Mouse (Mus musculus) heart, embryonic 11.5 days (tissue): ENCODE results near the gene Erich4. TPM values are rescaled to one million over a fixed set of nuclear protein-coding genes. Genes with fewer than 3 reads are reported as not detected.
A peak's percentile ranks its signal among the peaks of the same experiment; 100 is the strongest.

Source experiments
- ATAC-seq: fragments of 200-750 bp; cut with Nextera tagmentation; replicated peaks from 2 replicates; pipeline ENCODE4 v1.8.0; 2017; ENCODE audit warnings: moderate library complexity; ENCODE audit not compliant: insufficient number of reproducible peaks, low FRiP score, low TSS enrichment
- H3K27ac ChIP-seq: fragments of 300-500 bp; sonication (generic); 2 replicates; pipeline ENCODE4 v1.5.1; 2014; ENCODE audit warnings: mild to moderate bottlenecking, low read depth, low read length
- H3K27me3 ChIP-seq: fragments of 300-500 bp; sonication (generic); 2 replicates; pipeline ENCODE4 v1.6.1; 2014; ENCODE audit warnings: mild to moderate bottlenecking, low read length, mixed read lengths; ENCODE audit not compliant: control insufficient read depth, insufficient read depth
- H3K36me3 ChIP-seq: fragments of 300-500 bp; sonication (generic); 2 replicates; pipeline ENCODE4 v1.6.1; 2014; ENCODE audit warnings: mild to moderate bottlenecking, low read length, moderate library complexity, mixed read lengths; ENCODE audit not compliant: control insufficient read depth, insufficient read depth
- H3K4me1 ChIP-seq: fragments of 300-500 bp; sonication (generic); 2 replicates; pipeline ENCODE4 v1.6.1; 2014; ENCODE audit warnings: low read length; ENCODE audit not compliant: control insufficient read depth, insufficient read depth
- H3K4me2 ChIP-seq: fragments of 300-500 bp; sonication (generic); 2 replicates; pipeline ENCODE4 v1.6.1; 2014; ENCODE audit warnings: mild to moderate bottlenecking, moderate library complexity
- H3K4me3 ChIP-seq: fragments of 300-500 bp; sonication (generic); 2 replicates; pipeline ENCODE4 v1.5.1; 2014; ENCODE audit warnings: low read depth, low read length
- H3K9ac ChIP-seq: fragments of 300-500 bp; sonication (generic); 2 replicates; pipeline ENCODE4 v1.6.1; 2014; ENCODE audit warnings: mild to moderate bottlenecking, low read depth, low read length, moderate library complexity
- H3K9me3 ChIP-seq: fragments of 300-500 bp; sonication (generic); replicated peaks from 2 replicates; pipeline ENCODE4 v1.6.1; 2016; ENCODE audit warnings: low read length; ENCODE audit not compliant: control insufficient read depth
- WGBS: fragments of 180-500 bp; shearing (Covaris S2); extraction: QIAGEN DNeasy Blood & Tissue Kit; methylation state at CpG from one replicate; pipeline ENCODE4 v1.1.7; 2014; ENCODE audit not compliant: insufficient replicate concordance; 5-methylcytosine and 5-hydroxymethylcytosine counted together
- polyA plus RNA-seq: library from polyadenylated mRNA; unstranded; fragments of >200 nt; fragmentation: Nextera tagmentation; extraction: Ambion mirVana; gene quantifications from 2 replicates; pipeline ENCODE4 v1.2.1, GENCODE M21; 2014

Gene Erich4
- polyA plus RNA-seq, 1 experiment from 2014 or later = not detected

DNA sequence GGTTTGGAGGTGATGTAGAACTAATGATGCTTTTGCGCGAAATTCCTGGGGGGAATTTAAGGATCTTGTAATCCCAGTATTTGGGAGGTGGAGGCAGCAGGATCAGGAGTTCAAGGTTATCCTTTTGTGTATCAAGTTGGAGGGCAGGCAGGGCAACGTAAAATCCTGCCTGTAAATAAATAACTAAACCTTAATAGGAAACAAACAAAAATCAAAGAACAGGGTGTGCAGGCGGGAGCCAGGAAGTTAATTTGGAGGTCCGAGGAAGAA lies 4.0 kb upstream of the Erich4 start:
- Histone ChIP-seq H3K27ac (no peak overlapping the region), H3K4me2 (peak overlapping the region; percentile 73), H3K9ac (peak overlapping the region; percentile 85), H3K9me3 (no peaks in the 10 kb centered on the region), H3K4me1 (peaks cover 9% of the 10 kb centered on the region), H3K4me3 (peak overlapping the region; percentile 80), H3K27me3 (no peaks in the 10 kb centered on the region), H3K36me3 (no peaks in the 10 kb centered on the region)
- ATAC-seq = no peak
- WGBS = 14% methylated on average over 5 of the region's 5 CpGs

DNA sequence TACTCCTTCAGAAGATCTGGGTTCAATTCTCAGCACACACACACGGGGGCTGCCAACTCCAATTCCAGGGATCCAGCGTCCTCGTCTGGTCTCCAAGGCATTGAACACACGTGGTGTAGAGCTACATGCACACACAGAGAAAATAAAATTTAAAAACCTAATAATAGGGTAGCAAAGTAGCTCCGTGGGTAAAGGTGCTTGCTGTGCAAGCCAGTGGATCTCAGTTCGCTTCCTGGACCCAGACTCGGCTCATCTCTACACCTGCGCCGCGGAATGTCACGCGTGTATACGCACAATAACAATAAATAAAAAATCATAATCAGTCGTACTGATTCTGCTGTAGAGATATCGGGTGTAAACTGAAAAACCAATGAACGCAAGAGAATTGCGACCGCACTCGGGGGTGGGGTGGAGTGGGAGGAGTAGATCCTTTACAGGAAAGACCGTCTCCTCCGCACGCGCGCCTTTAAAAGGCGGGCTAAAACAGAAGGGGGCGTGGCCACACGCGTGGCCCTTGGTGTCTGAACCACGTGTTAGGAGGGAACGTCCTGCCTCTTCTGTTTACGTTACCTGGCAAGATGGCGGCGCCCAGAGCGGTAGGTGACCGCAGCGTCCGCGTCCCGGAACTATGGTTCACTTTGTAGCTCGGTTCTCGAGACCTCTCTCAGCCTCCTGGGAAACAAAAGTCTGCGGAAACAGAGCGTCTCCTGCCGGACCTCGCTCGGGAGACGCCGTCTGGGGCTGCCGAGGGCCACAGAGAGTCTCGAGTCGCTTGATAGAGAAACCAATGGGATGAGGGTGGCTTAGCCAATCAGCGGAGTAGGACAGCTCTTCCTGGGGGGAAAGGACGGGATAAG lies 3.4 kb upstream of the Erich4 start, which contains the start of gene Dmac2:
Gene Dmac2 (plus strand): TSS at position 550 of the 857 bp plus-strand sequence.
- ATAC-seq = peak; percentile 87
- peak within 1 kb of the TSS; percentile 85 for H3K9ac ChIP-seq
- H3K4me3 ChIP-seq = peak within 1 kb of the TSS; percentile 80
- H3K9me3 ChIP-seq = no peaks in the 10 kb centered on the region
- no peak within 1 kb of the TSS for H3K27ac ChIP-seq
- WGBS = 2% methylated on average over 53 of the region's 53 CpGs
- peak within 1 kb of the TSS; percentile 73 for H3K4me2 ChIP-seq
- H3K4me1 ChIP-seq = peaks cover 5% of the 10 kb centered on the region; the same call in 1 of the 2 replicates
- no peaks in the 10 kb centered on the region for H3K36me3 ChIP-seq
- H3K27me3 ChIP-seq = no peaks in the 10 kb centered on the region

DNA sequence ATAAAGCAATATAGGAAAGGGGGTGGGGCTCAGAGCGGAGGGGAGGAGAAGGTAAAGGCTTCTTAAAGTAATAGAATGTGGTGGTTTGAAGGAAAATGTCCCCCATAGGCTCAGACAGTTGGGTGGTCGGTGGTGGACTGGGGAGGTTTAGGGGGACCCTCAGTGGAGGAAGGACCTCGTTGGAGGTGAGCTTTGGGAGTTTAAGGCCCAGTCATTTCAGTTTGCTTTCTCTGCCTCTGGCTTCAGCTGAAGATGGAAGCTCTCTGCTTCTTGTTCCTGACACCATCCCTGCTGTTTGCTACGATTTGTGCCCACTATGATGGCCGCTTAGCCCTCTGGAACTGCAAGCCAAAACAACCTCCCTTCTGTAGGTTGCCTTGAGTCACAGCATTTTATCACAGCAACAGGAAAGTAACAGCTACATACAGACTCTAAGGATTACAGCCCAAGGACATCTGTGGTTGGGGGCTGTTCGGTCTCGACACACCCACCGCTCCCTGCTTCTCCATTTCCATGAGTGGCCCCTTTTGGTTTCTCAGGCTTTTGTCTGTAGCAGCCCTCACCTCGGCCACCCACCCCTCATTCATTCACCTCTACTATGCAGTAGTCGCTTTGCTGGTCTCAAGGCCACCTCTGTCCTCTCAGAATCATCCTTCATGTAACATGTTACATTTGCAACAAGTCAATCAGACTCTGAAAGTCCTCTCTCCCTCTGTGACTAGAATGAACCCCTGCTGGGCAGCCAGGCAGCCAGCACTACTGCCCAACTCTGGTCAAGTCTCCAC lies 1.9 kb upstream of the Erich4 start:
- H3K9me3 ChIP-seq = no peaks in the 10 kb centered on the region
- no peak overlapping the region for H3K4me2 ChIP-seq
- no peak overlapping the region for H3K4me3 ChIP-seq
- H3K4me1 ChIP-seq = peaks cover 5% of the 10 kb centered on the region; the same call in 1 of the 2 replicates
- no peaks in the 10 kb centered on the region for H3K27me3 ChIP-seq
- 77% methylated on average over 10 of the region's 10 CpGs for whole genome bisulfite sequencing
- no peak for ATAC-seq
- no peak overlapping the region for H3K9ac ChIP-seq
- H3K27ac ChIP-seq = no peak overlapping the region
- H3K36me3 ChIP-seq = no peaks in the 10 kb centered on the region

DNA sequence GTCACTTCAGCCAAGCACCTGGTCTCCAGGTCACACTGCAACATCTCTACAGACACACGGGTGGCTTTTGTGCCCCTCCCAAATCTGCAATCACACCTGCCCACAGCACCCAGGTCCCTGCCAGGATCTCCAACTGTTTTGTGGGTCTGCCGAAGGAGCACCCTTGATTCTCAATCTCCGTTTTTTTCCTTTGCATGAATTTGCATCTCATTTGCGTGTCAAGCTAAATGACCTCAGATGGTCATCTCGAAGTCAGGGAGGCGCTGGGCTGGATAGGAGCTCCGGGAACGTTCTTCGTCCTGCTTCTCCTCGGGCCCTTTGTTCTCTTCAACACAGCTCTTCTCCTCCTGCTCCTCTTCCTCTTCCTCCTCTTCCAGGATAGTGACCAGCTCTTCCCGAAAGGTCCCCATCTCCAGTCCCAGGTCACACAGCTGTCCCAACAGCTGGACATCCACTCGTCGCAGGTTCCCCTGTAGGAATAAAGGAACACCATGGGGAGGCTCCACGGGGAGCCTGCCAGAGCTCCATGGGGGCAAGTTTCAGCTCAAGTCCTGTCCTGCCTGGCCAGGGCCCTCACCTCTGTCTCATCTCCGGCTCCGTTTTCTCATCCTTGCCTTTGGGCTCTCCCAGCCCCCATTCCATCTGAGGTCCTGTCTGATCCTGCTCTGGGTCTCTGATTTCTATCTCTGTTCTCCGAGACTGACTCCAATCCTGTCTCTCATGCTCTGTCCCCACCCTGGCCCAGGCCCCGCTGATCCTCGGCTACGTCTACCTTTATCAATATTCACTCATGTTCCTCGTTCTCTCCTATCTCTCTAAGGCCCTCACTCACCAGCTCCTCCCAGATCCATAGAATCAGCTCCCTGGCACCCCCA lies 624 bp downstream of the Erich4 start:
- Histone ChIP-seq H3K9ac (no peak overlapping the region), H3K9me3 (no peaks in the 10 kb centered on the region), H3K27ac (no peak overlapping the region), H3K4me3 (no peak overlapping the region), H3K4me1 (peaks cover 4% of the 10 kb centered on the region; the same call in 1 of the 2 replicates), H3K27me3 (no peaks in the 10 kb centered on the region), H3K36me3 (no peaks in the 10 kb centered on the region), H3K4me2 (no peak overlapping the region)
- ATAC-seq = no peak
- 62% methylated on average over 21 of the region's 21 CpGs for WGBS

DNA sequence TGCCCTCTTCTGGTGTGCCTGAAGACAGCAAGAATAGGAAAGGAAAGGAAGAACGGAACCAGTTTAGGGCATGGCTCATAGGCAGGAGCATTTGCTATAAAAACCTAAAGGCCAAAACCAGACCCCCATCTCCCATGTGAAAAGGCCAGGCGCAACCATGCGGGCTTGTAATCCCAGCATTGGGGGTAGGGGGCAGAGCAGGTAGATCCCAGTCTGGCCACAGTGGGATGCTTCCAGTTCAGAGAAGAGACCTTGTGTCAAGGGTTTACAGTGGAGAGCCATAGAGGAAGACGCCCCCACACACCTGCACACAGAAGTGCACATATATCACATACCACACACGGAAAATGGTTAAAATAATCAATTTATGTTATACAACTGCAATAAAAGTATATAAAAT lies 1.6 kb downstream of the Erich4 start:
- no peak for ATAC-seq
- 85% methylated on average over 5 of the region's 5 CpGs for WGBS

DNA sequence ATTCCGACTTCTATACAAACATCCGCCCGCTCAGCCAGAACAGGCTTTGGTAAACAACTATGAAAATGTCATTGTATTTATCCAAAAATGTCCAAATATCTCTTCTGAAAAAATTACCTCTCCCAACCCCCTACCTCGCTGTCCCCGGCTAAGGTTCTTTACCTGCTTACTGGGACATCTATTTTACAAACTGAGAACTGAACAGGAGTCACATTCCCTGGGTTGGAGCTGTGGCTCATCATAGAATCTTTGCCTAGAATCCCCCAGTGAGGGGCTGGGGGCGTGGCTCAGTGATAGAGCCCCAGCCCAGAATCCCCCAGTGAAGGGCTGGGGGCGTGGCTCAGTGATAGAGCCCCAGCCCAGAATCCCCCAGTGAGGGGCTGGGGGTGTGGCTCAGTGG lies 4.2 kb downstream of the Erich4 start:
- ATAC-seq = no peak
- Histone ChIP-seq H3K27ac (no peak overlapping the region), H3K4me3 (no peak overlapping the region), H3K4me2 (no peak overlapping the region), H3K36me3 (no peaks in the 10 kb centered on the region), H3K27me3 (no peaks in the 10 kb centered on the region), H3K4me1 (no peaks in the 10 kb centered on the region), H3K9ac (no peak overlapping the region), H3K9me3 (no peaks in the 10 kb centered on the region)
- WGBS = 43% methylated on average over 7 of the region's 7 CpGs

More for the DNA sequence above, 1.6 kb downstream of the Erich4 start:
- H3K9ac ChIP-seq = no peak overlapping the region
- H3K4me2 ChIP-seq = no peak overlapping the region
- no peaks in the 10 kb centered on the region for H3K36me3 ChIP-seq
- H3K27ac ChIP-seq = no peak overlapping the region
- H3K9me3 ChIP-seq = no peaks in the 10 kb centered on the region
- H3K4me1 ChIP-seq = no peaks in the 10 kb centered on the region
- H3K27me3 ChIP-seq = no peaks in the 10 kb centered on the region
- no peak overlapping the region for H3K4me3 ChIP-seq

DNA sequence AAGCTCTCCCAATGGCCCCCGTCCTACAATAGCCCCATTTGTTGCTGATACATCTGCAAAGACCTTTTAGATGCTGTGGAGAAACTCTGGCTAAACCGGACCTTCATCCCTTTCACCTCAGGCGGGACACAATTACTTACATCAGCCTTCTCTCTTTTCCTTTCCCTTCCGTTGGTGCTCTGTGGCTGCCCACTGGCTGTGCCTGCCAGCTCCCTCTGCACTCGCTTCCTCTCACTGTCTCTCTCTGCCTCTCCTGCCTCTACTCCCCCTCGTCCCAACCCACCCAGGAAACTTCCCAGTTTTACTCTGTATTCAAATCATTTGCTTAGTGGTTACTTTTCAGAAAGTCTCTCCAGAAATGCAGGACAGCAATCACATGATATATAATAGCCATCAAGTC lies 5.6 kb downstream of the Erich4 start:
- H3K4me2 ChIP-seq = no peak overlapping the region
- H3K4me1 ChIP-seq = no peaks in the 10 kb centered on the region
- no peaks in the 10 kb centered on the region for H3K27me3 ChIP-seq
- no peak for ATAC-seq
- H3K9ac ChIP-seq = no peak overlapping the region
- WGBS = 32% methylated on average over 6 of the region's 6 CpGs
- H3K9me3 ChIP-seq = no peaks in the 10 kb centered on the region
- no peak overlapping the region for H3K4me3 ChIP-seq
- H3K36me3 ChIP-seq = no peaks in the 10 kb centered on the region
- H3K27ac ChIP-seq = no peak overlapping the region

DNA sequence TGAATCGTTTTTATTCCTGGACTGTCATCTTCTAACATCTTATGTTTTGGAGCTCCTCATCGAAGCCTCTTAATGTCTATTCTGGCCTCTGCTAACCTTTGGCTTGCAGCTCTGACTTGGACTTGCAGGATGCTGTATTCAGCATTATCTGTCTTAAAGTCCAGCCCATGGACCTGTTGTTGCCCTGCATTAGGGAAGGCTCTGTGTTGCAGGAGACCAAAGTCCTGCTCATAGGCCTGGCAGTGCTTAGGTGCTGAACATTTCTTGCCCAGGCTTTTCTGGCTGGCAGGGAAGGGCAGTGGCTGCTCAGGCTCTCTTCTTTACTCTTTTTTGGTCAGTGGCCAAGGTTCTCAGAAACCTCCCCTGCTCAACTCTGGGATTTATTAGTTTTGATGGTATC lies 8.5 kb downstream of the Erich4 start:
- H3K27ac ChIP-seq = no peak overlapping the region
- no peak for ATAC-seq
- H3K27me3 ChIP-seq = no peaks in the 10 kb centered on the region
- H3K4me1 ChIP-seq = no peaks in the 10 kb centered on the region
- no peak overlapping the region for H3K4me3 ChIP-seq
- no peaks in the 10 kb centered on the region for H3K9me3 ChIP-seq
- WGBS = 79% methylated on average over 2 of the region's 2 CpGs
- no peak overlapping the region for H3K9ac ChIP-seq
- no peaks in the 10 kb centered on the region for H3K36me3 ChIP-seq
- H3K4me2 ChIP-seq = no peak overlapping the region
